Mouse (Mus musculus) embryonic facial prominence, embryonic 14.5 days (tissue): ENCODE data around the gene Gpatch4. TPM values are rescaled to one million over a fixed set of nuclear protein-coding genes. Genes with fewer than 3 reads are reported as not detected.

Experiments used
- ATAC-seq: fragments of 200-750 bp; cut with Nextera tagmentation; 2 replicates; pipeline ENCODE4 v1.8.0; 2017; ENCODE audit warnings: low read depth, moderate number of reproducible peaks, moderate TSS enrichment
- DNase-seq: peaks from one replicate; pipeline ENCODE4 v3.0.0-alpha.2; 2015; ENCODE audit warnings: low spot score
- H3K27ac ChIP-seq: fragments of 300-500 bp; sonication (generic); replicated peaks from 2 replicates; pipeline ENCODE4 v1.5.1; 2014; ENCODE audit warnings: low read depth, mild to moderate bottlenecking, low read length, moderate library complexity
- H3K27me3 ChIP-seq: fragments of 300-500 bp; sonication (generic); replicated peaks from 2 replicates; pipeline ENCODE4 v1.6.1; 2014; ENCODE audit warnings: low read length; ENCODE audit not compliant: control insufficient read depth, insufficient read depth
- H3K36me3 ChIP-seq: fragments of 300-500 bp; sonication (generic); 2 replicates; pipeline ENCODE4 v1.6.1; 2014; ENCODE audit warnings: low read length, mixed read lengths; ENCODE audit not compliant: control insufficient read depth, insufficient read depth
- H3K4me1 ChIP-seq: fragments of 300-500 bp; sonication (generic); 2 replicates; pipeline ENCODE4 v1.6.1; 2014; ENCODE audit warnings: antibody characterized with exemption, low read length; ENCODE audit not compliant: control insufficient read depth, insufficient read depth
- H3K4me2 ChIP-seq: fragments of 300-500 bp; sonication (generic); 2 replicates; pipeline ENCODE4 v1.6.1; 2014; ENCODE audit warnings: low read depth, mild to moderate bottlenecking, low read length, moderate library complexity, mixed read lengths
- H3K4me3 ChIP-seq: fragments of 300-500 bp; sonication (generic); 2 replicates; pipeline ENCODE4 v1.5.1; 2014; ENCODE audit warnings: low read depth, mild to moderate bottlenecking, low read length
- H3K9ac ChIP-seq: fragments of 300-500 bp; sonication (generic); 2 replicates; pipeline ENCODE4 v1.6.1; 2014; ENCODE audit warnings: low read depth, mild to moderate bottlenecking, low read length, moderate library complexity, mixed read lengths
- H3K9me3 ChIP-seq: fragments of 300-500 bp; sonication (generic); 2 replicates; pipeline ENCODE4 v1.6.1; 2016; ENCODE audit warnings: low read length; ENCODE audit not compliant: control insufficient read depth
- WGBS: fragments of 180-500 bp; shearing (Covaris S2); extraction: QIAGEN DNeasy Blood & Tissue Kit; methylation state at CpG from one replicate; pipeline ENCODE4 v1.1.7; 2014; 5-methylcytosine and 5-hydroxymethylcytosine counted together
- polyA plus RNA-seq: library from polyadenylated mRNA; unstranded; fragments of >200 nt; fragmentation: Nextera tagmentation; extraction: Ambion mirVana; gene quantifications from 2 replicates; pipeline ENCODE4 v1.2.1, GENCODE M21; 2014

Gene Gpatch4
- polyA plus RNA-seq, 1 experiment from 2014 or later = 28.0 TPM

DNA sequence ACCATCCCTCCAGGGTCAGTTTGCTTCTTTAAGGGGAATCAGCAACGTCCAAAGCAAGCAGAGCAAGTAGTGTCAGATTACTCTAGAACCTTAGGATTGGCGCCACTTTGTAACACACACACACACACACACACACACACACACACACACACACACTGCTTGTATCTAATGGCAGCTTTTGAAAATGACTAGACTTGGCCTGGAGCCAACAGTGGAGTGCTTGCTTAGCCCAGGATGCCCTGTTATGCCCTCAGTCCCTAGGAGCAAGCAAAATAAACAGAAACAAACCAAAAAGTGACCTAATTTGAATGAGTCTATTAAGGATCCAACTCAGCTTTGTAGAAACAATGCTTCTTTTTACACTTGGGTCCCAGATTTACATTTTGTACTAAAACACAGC lies 25.5 kb downstream of the Gpatch4 start:
- H3K4me1 ChIP-seq = no peaks in the 10 kb centered on the region
- H3K4me3 ChIP-seq = no peak overlapping the region
- DNase-seq (peak; percentile 53), ATAC-seq (0 out of 2 replicates have a peak, but pooled peaks have one; percentile 12)
- no peak overlapping the region for H3K9ac ChIP-seq
- H3K27me3 ChIP-seq = no peaks in the 10 kb centered on the region
- H3K9me3 ChIP-seq = no peaks in the 10 kb centered on the region
- no peak overlapping the region for H3K4me2 ChIP-seq
- 16% methylated on average over 2 of the region's 2 CpGs for WGBS
- H3K27ac ChIP-seq = no peak overlapping the region
- H3K36me3 ChIP-seq = no peaks in the 10 kb centered on the region

DNA sequence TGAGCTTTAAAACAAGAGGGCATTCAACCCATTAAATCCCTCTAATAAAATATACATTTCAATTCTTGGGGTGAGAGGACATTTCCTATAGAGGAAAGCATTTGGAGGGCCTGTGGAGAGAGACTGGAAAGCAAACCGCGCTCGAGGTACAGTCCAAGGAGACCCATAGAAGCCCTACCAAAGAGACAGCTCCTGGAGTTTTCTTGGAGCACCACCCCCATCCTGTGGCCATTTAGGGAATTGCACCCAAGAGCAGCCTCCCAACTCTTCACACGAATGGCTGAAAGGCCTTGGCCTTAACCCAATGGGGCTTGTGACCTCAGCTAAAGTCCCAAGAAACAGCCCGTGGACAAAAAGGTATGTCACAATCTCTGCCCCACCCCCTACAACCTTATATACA lies 28.9 kb downstream of the Gpatch4 start:
- no peak overlapping the region for H3K4me2 ChIP-seq
- under 1% methylated on average over 5 of the region's 5 CpGs for WGBS
- H3K9me3 ChIP-seq = no peaks in the 10 kb centered on the region
- H3K27ac ChIP-seq = no peak overlapping the region
- no peaks in the 10 kb centered on the region for H3K4me1 ChIP-seq
- H3K27me3 ChIP-seq = no peaks in the 10 kb centered on the region
- H3K9ac ChIP-seq = peak overlapping the region; percentile 35; the same call in 1 of the 2 replicates
- no peak overlapping the region for H3K4me3 ChIP-seq
- DNase-seq (peak; percentile 72), ATAC-seq (peak; percentile 81)
- no peaks in the 10 kb centered on the region for H3K36me3 ChIP-seq

DNA sequence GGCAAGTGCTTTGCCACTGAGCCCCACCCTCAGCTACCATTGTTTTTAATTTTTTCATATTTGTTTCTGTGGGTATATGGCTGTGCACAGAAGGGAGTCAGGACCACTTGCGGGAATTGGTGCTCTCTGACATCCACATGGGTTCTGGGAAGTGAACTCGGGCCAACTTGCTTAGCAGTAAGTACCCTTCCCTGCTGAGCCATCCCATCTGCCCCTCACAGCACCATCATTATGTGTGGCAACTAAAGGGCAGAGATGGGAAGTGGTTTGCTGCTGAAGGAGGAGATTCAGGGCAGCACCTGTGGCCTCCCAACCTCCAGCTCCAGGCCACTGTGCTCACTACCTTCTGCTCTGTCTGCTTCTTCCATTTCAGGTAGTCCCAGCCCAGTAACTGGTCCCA lies 30.7 kb downstream of the Gpatch4 start:
- ATAC-seq = no peak
- no peaks in the 10 kb centered on the region for H3K9me3 ChIP-seq
- H3K4me2 ChIP-seq = no peak overlapping the region
- no peak for DNase-seq
- H3K9ac ChIP-seq = no peak overlapping the region
- WGBS = 58% methylated on average over 2 of the region's 2 CpGs
- H3K4me1 ChIP-seq = no peaks in the 10 kb centered on the region
- H3K27ac ChIP-seq = no peak overlapping the region
- no peaks in the 10 kb centered on the region for H3K36me3 ChIP-seq
- H3K27me3 ChIP-seq = no peaks in the 10 kb centered on the region
- no peak overlapping the region for H3K4me3 ChIP-seq

DNA sequence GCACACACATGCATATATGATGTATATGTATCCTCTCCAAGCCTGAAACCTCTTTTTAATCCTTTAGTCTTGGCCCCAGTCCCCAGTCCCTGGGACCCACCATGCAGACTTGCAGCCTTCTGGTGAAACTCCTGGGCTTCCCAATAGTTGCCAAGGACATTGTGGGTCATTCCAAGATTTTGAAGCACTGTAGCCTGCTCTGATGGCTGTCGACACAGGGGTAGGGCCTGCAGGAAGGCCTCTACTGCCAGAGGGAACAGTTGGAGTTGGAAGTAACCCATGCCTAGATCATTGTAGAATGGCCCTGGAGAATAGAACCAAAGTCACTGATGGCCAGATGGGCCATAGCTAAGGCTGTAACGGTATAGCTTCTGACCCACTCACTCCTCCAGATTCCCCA lies 31.4 kb downstream of the Gpatch4 start:
- Histone ChIP-seq H3K4me2 (no peak overlapping the region), H3K27me3 (no peaks in the 10 kb centered on the region), H3K9ac (no peak overlapping the region), H3K4me1 (no peaks in the 10 kb centered on the region), H3K36me3 (no peaks in the 10 kb centered on the region), H3K4me3 (no peak overlapping the region), H3K9me3 (no peaks in the 10 kb centered on the region), H3K27ac (no peak overlapping the region)
- WGBS = 67% methylated on average over 2 of the region's 2 CpGs
- ATAC-seq (no peak), DNase-seq (no peak)

DNA sequence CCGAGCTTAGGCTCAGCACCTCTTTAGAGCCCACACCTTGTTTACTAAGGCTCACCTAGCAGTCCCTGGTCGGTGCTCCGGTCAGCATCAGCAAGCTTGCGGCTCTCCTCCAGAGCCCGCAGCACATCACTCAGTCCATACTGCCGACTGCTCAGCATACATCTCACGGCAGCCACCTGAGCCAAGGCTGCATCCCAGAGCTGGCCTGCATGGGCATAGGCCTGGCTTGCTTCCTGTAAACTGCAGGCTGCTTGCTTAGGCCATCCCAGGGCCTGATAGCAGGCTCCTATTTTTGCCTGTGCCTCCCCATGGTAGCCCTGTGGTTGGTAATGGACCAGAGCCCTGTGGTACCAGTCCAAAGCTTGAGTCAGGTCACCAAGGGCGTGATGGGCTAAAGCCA lies 31.9 kb downstream of the Gpatch4 start:
- H3K36me3 ChIP-seq = no peaks in the 10 kb centered on the region
- H3K27me3 ChIP-seq = no peaks in the 10 kb centered on the region
- no peak overlapping the region for H3K9ac ChIP-seq
- WGBS = 78% methylated on average over 8 of the region's 8 CpGs
- no peaks in the 10 kb centered on the region for H3K9me3 ChIP-seq
- H3K4me1 ChIP-seq = no peaks in the 10 kb centered on the region
- no peak overlapping the region for H3K4me3 ChIP-seq
- ATAC-seq (no peak), DNase-seq (no peak)
- no peak overlapping the region for H3K27ac ChIP-seq
- no peak overlapping the region for H3K4me2 ChIP-seq

DNA sequence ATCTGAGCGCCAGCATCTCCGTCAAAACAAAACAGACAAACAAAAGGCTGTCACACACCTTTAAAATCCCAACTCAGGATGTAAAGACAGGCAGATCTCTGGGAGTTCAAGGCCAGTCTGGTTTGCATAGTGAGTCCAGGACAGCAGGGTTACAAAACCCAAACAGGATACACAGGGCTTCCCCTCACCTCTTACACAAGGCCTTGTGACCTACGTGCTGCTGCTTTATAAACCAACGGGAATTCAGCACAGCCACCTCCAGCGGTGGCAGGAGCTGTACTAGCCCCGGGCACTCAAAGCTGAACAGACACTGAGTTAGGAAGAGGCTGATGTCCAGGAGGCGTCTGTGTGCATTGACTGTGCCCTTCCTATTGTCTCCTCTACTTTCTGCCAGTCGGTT lies 34.5 kb downstream of the Gpatch4 start:
- no peak overlapping the region for H3K9ac ChIP-seq
- no peak for ATAC-seq
- no peaks in the 10 kb centered on the region for H3K36me3 ChIP-seq
- H3K9me3 ChIP-seq = no peaks in the 10 kb centered on the region
- 0 out of 2 replicates have a peak, but pooled peaks cover 3% of the 10 kb centered on the region for H3K4me1 ChIP-seq
- no peaks in the 10 kb centered on the region for H3K27me3 ChIP-seq
- DNase-seq = no peak
- WGBS = 31% methylated on average over 8 of the region's 8 CpGs
- no peak overlapping the region for H3K4me3 ChIP-seq
- no peak overlapping the region for H3K4me2 ChIP-seq
- H3K27ac ChIP-seq = no peak overlapping the region

DNA sequence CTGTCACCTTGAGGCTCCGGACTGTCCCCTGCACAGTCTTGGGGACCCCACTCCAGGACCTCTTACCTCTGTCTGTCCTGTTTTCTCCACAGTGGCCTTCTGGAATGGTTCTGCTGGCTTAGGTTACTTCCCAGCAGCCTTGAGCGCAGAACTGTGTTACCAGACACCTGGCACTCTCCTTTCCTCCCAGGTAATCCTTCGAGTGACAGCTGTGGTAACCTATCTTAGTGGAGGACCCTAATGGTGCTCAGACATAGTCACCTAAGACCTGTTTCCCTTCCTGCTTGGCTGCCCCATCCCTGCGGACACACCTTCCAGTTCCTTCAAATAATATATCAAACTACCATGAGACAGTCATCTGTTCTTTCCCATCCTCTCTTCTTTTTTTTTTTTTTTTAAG lies 35.3 kb downstream of the Gpatch4 start, which contains the start of gene Ttc24:
Gene Ttc24, minus strand, starts transcription at position 101 of the 400 bp plus-strand sequence.
- ATAC-seq = peak; percentile 77; the same call in 1 of the 2 replicates
- H3K9ac ChIP-seq = no peak within 1 kb of the TSS
- 72% methylated on average over 4 of the region's 4 CpGs for whole genome bisulfite sequencing

DNA sequence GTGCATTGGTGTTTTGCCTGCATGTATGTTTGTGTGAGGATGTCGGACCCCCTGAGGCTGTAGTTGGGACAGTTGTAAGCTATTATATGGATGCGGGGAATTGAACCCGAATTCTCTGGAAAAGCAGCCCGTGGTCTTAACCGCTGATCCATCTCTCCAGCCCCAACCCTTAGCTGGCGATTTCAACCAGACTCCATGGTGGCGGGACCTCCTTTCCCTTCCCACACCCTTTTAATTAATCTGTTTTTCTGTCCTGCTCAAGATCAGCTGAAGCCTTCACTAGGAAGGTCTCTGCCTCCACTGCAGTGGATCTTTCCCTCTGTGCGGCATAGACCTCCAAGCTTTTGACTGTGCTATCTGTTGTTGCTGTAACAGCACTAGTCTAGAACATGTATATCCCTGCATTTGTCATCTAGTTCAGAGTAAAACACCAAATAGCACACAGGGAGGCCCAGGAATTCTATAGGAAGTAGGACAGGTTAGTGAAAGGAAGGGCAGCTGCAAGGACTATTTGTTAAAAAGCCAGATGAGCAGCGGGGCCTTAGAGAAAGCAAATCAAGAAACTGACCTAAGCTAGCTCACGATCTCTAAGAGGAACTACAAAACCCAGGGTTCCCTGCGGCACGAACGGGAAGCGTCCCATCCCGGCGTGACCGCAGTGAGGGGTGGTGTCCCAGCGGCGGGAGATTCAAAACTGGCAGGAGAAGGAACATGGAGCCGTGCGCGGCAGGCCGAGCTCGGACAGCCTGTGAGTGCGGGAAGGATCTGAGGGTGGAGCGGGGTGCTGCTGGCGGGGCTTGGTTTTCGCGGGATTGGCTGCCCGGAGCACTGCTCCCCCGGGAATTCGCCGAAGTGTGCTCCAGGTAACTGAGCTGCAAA lies 38.7 kb downstream of the Gpatch4 start, which contains the start of gene Iqgap3:
Gene Iqgap3, plus strand, starts transcription at position 627 of the 879 bp plus-strand sequence.
- Histone ChIP-seq H3K9ac (peak within 1 kb of the TSS; percentile 56), H3K9me3 (no peaks in the 10 kb centered on the region), H3K27ac (peak within 1 kb of the TSS; percentile 55; the same call in 1 of the 2 replicates), H3K4me3 (peak within 1 kb of the TSS; percentile 59), H3K27me3 (no peaks in the 10 kb centered on the region), H3K4me2 (peak within 1 kb of the TSS; percentile 63), H3K36me3 (0 out of 2 replicates have a peak, but pooled peaks cover 11% of the 10 kb centered on the region), H3K4me1 (0 out of 2 replicates have a peak, but pooled peaks cover 7% of the 10 kb centered on the region)
- 22% methylated on average over 28 of the region's 33 CpGs for WGBS
- ATAC-seq (peak; percentile 88), DNase-seq (peak; percentile 97)

More for the DNA sequence above, 35.3 kb downstream of the Gpatch4 start, which contains the start of gene Ttc24:
- Histone ChIP-seq H3K27me3 (no peaks in the 10 kb centered on the region), H3K4me2 (no peak within 1 kb of the TSS), H3K36me3 (no peaks in the 10 kb centered on the region), H3K4me1 (0 out of 2 replicates have a peak, but pooled peaks cover 7% of the 10 kb centered on the region), H3K27ac (no peak within 1 kb of the TSS), H3K9me3 (no peaks in the 10 kb centered on the region), H3K4me3 (no peak within 1 kb of the TSS)
- peak; percentile 39 for DNase-seq
